Mouse (Mus musculus): ENCODE measurements around the gene Il16. TPM values are rescaled to one million over a fixed set of nuclear protein-coding genes. Genes with fewer than 3 reads are reported as not detected.

Gene Il16
- polyA plus RNA-seq, 1 experiment from 2014 or later = 0.77 TPM

GRCm38 (mm10) chr7:83635726-83636125, 109.8 kb downstream of the Il16 start:
- no peak overlapping the region for H3K4me3 ChIP-seq (ENCODE audit: low read depth, low read length)
- no peaks in the 10 kb centered on the region for H3K9me3 ChIP-seq (ENCODE audit: control insufficient read depth, low read length)
- H3K4me2 ChIP-seq (ENCODE audit: low read depth, low read length, severe bottlenecking) = no peak overlapping the region
- WGBS = 89% methylated on average over 2 of the region's 2 CpGs
- no peaks in the 10 kb centered on the region; the same call in 1 of the 2 replicates for H3K36me3 ChIP-seq (ENCODE audit: control insufficient read depth, insufficient read depth, low read length)
- H3K9ac ChIP-seq (ENCODE audit: low read length) = no peak overlapping the region
- peaks cover 4% of the 10 kb centered on the region; the same call in 1 of the 2 replicates for H3K4me1 ChIP-seq (replicated peaks; ENCODE audit: control insufficient read depth, insufficient read depth, low read length)
- no peak overlapping the region for H3K27ac ChIP-seq (ENCODE audit: low read depth, low read length)
- ATAC-seq (replicated peaks; ENCODE audit: low FRiP score) (no peak), DNase-seq (ENCODE audit: low spot score) (no peak)
- H3K27me3 ChIP-seq (ENCODE audit: control insufficient read depth, insufficient read depth, low read length) = no peaks in the 10 kb centered on the region

GRCm38 (mm10) chr7:83633856-83634255, 111.7 kb downstream of the Il16 start:
- no peak overlapping the region for H3K4me3 ChIP-seq (ENCODE audit: low read depth, low read length)
- 90% methylated on average over 6 of the region's 6 CpGs for WGBS
- H3K27me3 ChIP-seq (ENCODE audit: control insufficient read depth, insufficient read depth, low read length) = no peaks in the 10 kb centered on the region
- ATAC-seq (replicated peaks; ENCODE audit: low FRiP score) (no peak), DNase-seq (ENCODE audit: low spot score) (no peak)
- H3K36me3 ChIP-seq (ENCODE audit: control insufficient read depth, insufficient read depth, low read length) = no peaks in the 10 kb centered on the region; the same call in 1 of the 2 replicates
- H3K9me3 ChIP-seq (ENCODE audit: control insufficient read depth, low read length) = no peaks in the 10 kb centered on the region
- no peak overlapping the region for H3K4me2 ChIP-seq (ENCODE audit: low read depth, low read length, severe bottlenecking)
- no peak overlapping the region for H3K27ac ChIP-seq (ENCODE audit: low read depth, low read length)
- H3K4me1 ChIP-seq (replicated peaks; ENCODE audit: control insufficient read depth, insufficient read depth, low read length) = peaks cover 4% of the 10 kb centered on the region; the same call in 1 of the 2 replicates
- no peak overlapping the region for H3K9ac ChIP-seq (ENCODE audit: low read length)

GRCm38 (mm10) chr7:83632682-83633120, 112.8 kb downstream of the Il16 start:
- Histone ChIP-seq H3K4me2 (ENCODE audit: low read depth, low read length, severe bottlenecking) (peak overlapping the region; percentile 75), H3K27ac (ENCODE audit: low read depth, low read length) (no peak overlapping the region; the same call in 1 of the 2 replicates), H3K36me3 (ENCODE audit: control insufficient read depth, insufficient read depth, low read length) (no peaks in the 10 kb centered on the region), H3K27me3 (ENCODE audit: control insufficient read depth, insufficient read depth, low read length) (no peaks in the 10 kb centered on the region), H3K9ac (ENCODE audit: low read length) (peak overlapping the region; percentile 53; the same call in 1 of the 2 replicates), H3K4me1 (replicated peaks; ENCODE audit: control insufficient read depth, insufficient read depth, low read length) (peaks cover 4% of the 10 kb centered on the region; the same call in 1 of the 2 replicates), H3K9me3 (ENCODE audit: control insufficient read depth, low read length) (no peaks in the 10 kb centered on the region), H3K4me3 (ENCODE audit: low read depth, low read length) (peak overlapping the region; percentile 39)
- no peak for DNase-seq (ENCODE audit: low spot score)
- ATAC-seq (replicated peaks; ENCODE audit: low FRiP score) = no peak
- 58% methylated on average over 6 of the region's 6 CpGs for WGBS

- DNase-seq (ENCODE audit: low spot score) (peak; percentile 92), ATAC-seq (replicated peaks; ENCODE audit: low FRiP score) (peak; percentile 98)
- H3K4me1 ChIP-seq (replicated peaks; ENCODE audit: control insufficient read depth, insufficient read depth, low read length) = peaks cover 4% of the 10 kb centered on the region; the same call in 1 of the 2 replicates
- H3K36me3 ChIP-seq (ENCODE audit: control insufficient read depth, insufficient read depth, low read length) = no peaks in the 10 kb centered on the region
- no peak within 1 kb of the TSS; the same call in 1 of the 2 replicates for H3K27ac ChIP-seq (ENCODE audit: low read depth, low read length)
- peak within 1 kb of the TSS; percentile 75 for H3K4me2 ChIP-seq (ENCODE audit: low read depth, low read length, severe bottlenecking)
- H3K4me3 ChIP-seq (ENCODE audit: low read depth, low read length) = peak within 1 kb of the TSS; percentile 39
- peak within 1 kb of the TSS; percentile 53 for H3K9ac ChIP-seq (ENCODE audit: low read length)
- H3K9me3 ChIP-seq (ENCODE audit: control insufficient read depth, low read length) = no peaks in the 10 kb centered on the region
- no peaks in the 10 kb centered on the region for H3K27me3 ChIP-seq (ENCODE audit: control insufficient read depth, insufficient read depth, low read length)
- under 1% methylated on average over 35 of the region's 35 CpGs for WGBS
These were observed 113.5 kb downstream of the Il16 start, which contains the start of gene Stard5 for GRCm38 (mm10) chr7:83631828-83632681. Gene Stard5 (plus strand): TSS chr7:83631959.

GRCm38 (mm10) chr7:83631073-83631827, 114.3 kb downstream of the Il16 start:
- H3K36me3 ChIP-seq (ENCODE audit: control insufficient read depth, insufficient read depth, low read length) = no peaks in the 10 kb centered on the region
- ATAC-seq (replicated peaks; ENCODE audit: low FRiP score) = peak; percentile 25; the same call in 1 of the 2 replicates
- peak overlapping the region; percentile 53 for H3K9ac ChIP-seq (ENCODE audit: low read length)
- H3K9me3 ChIP-seq (ENCODE audit: control insufficient read depth, low read length) = no peaks in the 10 kb centered on the region
- peak overlapping the region; percentile 39 for H3K4me3 ChIP-seq (ENCODE audit: low read depth, low read length)
- no peak for DNase-seq (ENCODE audit: low spot score)
- peaks cover 4% of the 10 kb centered on the region; the same call in 1 of the 2 replicates for H3K4me1 ChIP-seq (replicated peaks; ENCODE audit: control insufficient read depth, insufficient read depth, low read length)
- H3K27me3 ChIP-seq (ENCODE audit: control insufficient read depth, insufficient read depth, low read length) = no peaks in the 10 kb centered on the region
- WGBS = 16% methylated on average over 11 of the region's 11 CpGs
- peak overlapping the region; percentile 75 for H3K4me2 ChIP-seq (ENCODE audit: low read depth, low read length, severe bottlenecking)
- H3K27ac ChIP-seq (ENCODE audit: low read depth, low read length) = no peak overlapping the region

- no peak overlapping the region for H3K4me3 ChIP-seq (ENCODE audit: low read depth, low read length)
- no peak for DNase-seq (ENCODE audit: low spot score)
- no peaks in the 10 kb centered on the region for H3K36me3 ChIP-seq (ENCODE audit: control insufficient read depth, insufficient read depth, low read length)
- H3K27me3 ChIP-seq (ENCODE audit: control insufficient read depth, insufficient read depth, low read length) = no peaks in the 10 kb centered on the region
- 85% methylated on average over 4 of the region's 4 CpGs for WGBS
- H3K9me3 ChIP-seq (ENCODE audit: control insufficient read depth, low read length) = no peaks in the 10 kb centered on the region
- ATAC-seq (replicated peaks; ENCODE audit: low FRiP score) = no peak
- no peak overlapping the region for H3K9ac ChIP-seq (ENCODE audit: low read length)
- no peak overlapping the region for H3K4me2 ChIP-seq (ENCODE audit: low read depth, low read length, severe bottlenecking)
- H3K4me1 ChIP-seq (replicated peaks; ENCODE audit: control insufficient read depth, insufficient read depth, low read length) = peaks cover 4% of the 10 kb centered on the region; the same call in 1 of the 2 replicates
- H3K27ac ChIP-seq (ENCODE audit: low read depth, low read length) = no peak overlapping the region
These were observed 118.2 kb downstream of the Il16 start for GRCm38 (mm10) chr7:83627369-83627768.

- ATAC-seq (replicated peaks; ENCODE audit: low FRiP score) (no peak), DNase-seq (ENCODE audit: low spot score) (no peak)
- Histone ChIP-seq H3K9me3 (ENCODE audit: control insufficient read depth, low read length) (no peaks in the 10 kb centered on the region), H3K36me3 (ENCODE audit: control insufficient read depth, insufficient read depth, low read length) (no peaks in the 10 kb centered on the region), H3K4me3 (ENCODE audit: low read depth, low read length) (no peak overlapping the region), H3K4me1 (replicated peaks; ENCODE audit: control insufficient read depth, insufficient read depth, low read length) (peaks cover 4% of the 10 kb centered on the region; the same call in 1 of the 2 replicates), H3K27me3 (ENCODE audit: control insufficient read depth, insufficient read depth, low read length) (no peaks in the 10 kb centered on the region), H3K27ac (ENCODE audit: low read depth, low read length) (no peak overlapping the region), H3K9ac (ENCODE audit: low read length) (no peak overlapping the region), H3K4me2 (ENCODE audit: low read depth, low read length, severe bottlenecking) (no peak overlapping the region)
- WGBS = 91% methylated on average over 8 of the region's 8 CpGs
These were observed 118.8 kb downstream of the Il16 start for GRCm38 (mm10) chr7:83626557-83627257.

GRCm38 (mm10) chr7:83624065-83624464, 121.5 kb downstream of the Il16 start:
- no peak overlapping the region for H3K4me3 ChIP-seq (ENCODE audit: low read depth, low read length)
- no peak overlapping the region for H3K27ac ChIP-seq (ENCODE audit: low read depth, low read length)
- no peaks in the 10 kb centered on the region for H3K4me1 ChIP-seq (replicated peaks; ENCODE audit: control insufficient read depth, insufficient read depth, low read length)
- 79% methylated on average over 1 of the region's 1 CpGs for WGBS
- H3K9ac ChIP-seq (ENCODE audit: low read length) = no peak overlapping the region
- DNase-seq (ENCODE audit: low spot score) (no peak), ATAC-seq (replicated peaks; ENCODE audit: low FRiP score) (no peak)
- no peaks in the 10 kb centered on the region for H3K36me3 ChIP-seq (ENCODE audit: control insufficient read depth, insufficient read depth, low read length)
- H3K9me3 ChIP-seq (ENCODE audit: control insufficient read depth, low read length) = no peaks in the 10 kb centered on the region
- H3K27me3 ChIP-seq (ENCODE audit: control insufficient read depth, insufficient read depth, low read length) = no peaks in the 10 kb centered on the region
- no peak overlapping the region for H3K4me2 ChIP-seq (ENCODE audit: low read depth, low read length, severe bottlenecking)

Data from forebrain, embryonic 11.5 days (tissue).